Mouse (Mus musculus) megakaryocyte, embryonic 14.5 days (primary cell): ENCODE data around the gene Bahd1. TPM values are rescaled to one million over a fixed set of nuclear protein-coding genes. Genes with fewer than 3 reads are reported as not detected.

Source experiments
- H3K27me3 ChIP-seq: replicated peaks from 2 replicates; pipeline ENCODE3; 2012; ENCODE audit warnings: inconsistent platforms
- H3K36me3 ChIP-seq: replicated peaks from 2 replicates; pipeline ENCODE3; 2012; ENCODE audit warnings: low read length, inconsistent platforms, mixed read lengths
- H3K4me1 ChIP-seq: 2 replicates; pipeline ENCODE4 v1.6.1; 2012; ENCODE audit warnings: inconsistent platforms
- H3K4me3 ChIP-seq: replicated peaks from 2 replicates; pipeline ENCODE3; 2012; ENCODE audit warnings: moderate library complexity, mild to moderate bottlenecking, inconsistent platforms
- H3K9me3 ChIP-seq: 2 replicates; pipeline ENCODE4 v1.6.1; 2012; ENCODE audit warnings: inconsistent platforms
- FLI1 ChIP-seq: IDR thresholded peaks from 2 replicates; pipeline ENCODE4 v1.6.1; 2012; ENCODE audit warnings: low read length, inconsistent platforms, mixed read lengths
- GATA1 ChIP-seq: IDR thresholded peaks from 3 replicates; pipeline ENCODE4 v1.6.1; 2012; ENCODE audit warnings: mixed read lengths, low read length, inconsistent platforms, borderline replicate concordance
- polyA plus RNA-seq: library from polyadenylated mRNA; stranded (reverse); fragments of >175 nt; gene quantifications from 2 replicates; pipeline ENCODE4 v1.2.3, GENCODE M21; 2012; ENCODE audit warnings: low replicate concordance; ENCODE audit not compliant: insufficient read depth

Bahd1 gene
- 11.5 and 14.8 TPM in 2 replicates for polyA plus RNA-seq

GRCm38 (mm10) chr2:118899981-118900825 lies at the start of gene Bahd1:
Bahd1 (plus strand) TSS chr2:118900377.
- H3K36me3 ChIP-seq = no peaks in the 10 kb centered on the region
- H3K4me1 ChIP-seq = peaks cover 82% of the 10 kb centered on the region
- H3K4me3 ChIP-seq = peak within 1 kb of the TSS; percentile 95
- H3K27me3 ChIP-seq = peaks cover 92% of the 10 kb centered on the region
- TF ChIP-seq FLI1 (no peak), GATA1 (no peak)
- no peaks in the 10 kb centered on the region for H3K9me3 ChIP-seq

- Histone ChIP-seq H3K36me3 (no peaks in the 10 kb centered on the region), H3K4me1 (peaks cover 5% of the 10 kb centered on the region), H3K4me3 (no peak overlapping the region)
Measured at GRCm38 (mm10) chr2:118851756-118852155, 48.4 kb upstream of the Bahd1 start.

GRCm38 (mm10) chr2:118861454-118862339 lies 38.5 kb upstream of the Bahd1 start, which contains the start of gene Ivd:
Ivd (plus strand) TSS chr2:118861954.
- H3K4me3 ChIP-seq = peak within 1 kb of the TSS; percentile 92
- peaks cover 28% of the 10 kb centered on the region for H3K4me1 ChIP-seq
- no peaks in the 10 kb centered on the region for H3K36me3 ChIP-seq
- peaks cover 30% of the 10 kb centered on the region for H3K27me3 ChIP-seq
- H3K9me3 ChIP-seq = no peaks in the 10 kb centered on the region
- TF ChIP-seq FLI1 = no peak
- no peak for TF ChIP-seq GATA1

More at GRCm38 (mm10) chr2:118851756-118852155, 48.4 kb upstream of the Bahd1 start:
- H3K27me3 ChIP-seq = peaks cover 49% of the 10 kb centered on the region
- TF ChIP-seq FLI1 (no peak), GATA1 (no peak)
- no peaks in the 10 kb centered on the region for H3K9me3 ChIP-seq

GRCm38 (mm10) chr2:118862340-118862675 lies 37.9 kb upstream of the Bahd1 start:
- no peak for TF ChIP-seq GATA1
- no peak for TF ChIP-seq FLI1
- Histone ChIP-seq H3K27me3 (peaks cover 30% of the 10 kb centered on the region), H3K4me1 (peaks cover 28% of the 10 kb centered on the region), H3K4me3 (peak overlapping the region; percentile 92), H3K9me3 (no peaks in the 10 kb centered on the region), H3K36me3 (no peaks in the 10 kb centered on the region)

- no peak overlapping the region for H3K4me3 ChIP-seq
- H3K4me1 ChIP-seq = no peaks in the 10 kb centered on the region
- H3K36me3 ChIP-seq = peaks cover 16% of the 10 kb centered on the region
- TF ChIP-seq GATA1 (no peak), FLI1 (no peak)
- H3K9me3 ChIP-seq = no peaks in the 10 kb centered on the region
- H3K27me3 ChIP-seq = peaks cover 13% of the 10 kb centered on the region
Measured at GRCm38 (mm10) chr2:118870601-118871000, 29.6 kb upstream of the Bahd1 start.

- Histone ChIP-seq H3K4me1 (no peaks in the 10 kb centered on the region), H3K4me3 (no peak overlapping the region), H3K36me3 (peaks cover 16% of the 10 kb centered on the region), H3K27me3 (peaks cover 13% of the 10 kb centered on the region), H3K9me3 (no peaks in the 10 kb centered on the region)
- TF ChIP-seq FLI1 (no peak), GATA1 (no peak)
Measured at GRCm38 (mm10) chr2:118871032-118871431, 29.1 kb upstream of the Bahd1 start.

- peaks cover 21% of the 10 kb centered on the region for H3K36me3 ChIP-seq
- TF ChIP-seq GATA1 (no peak), FLI1 (no peak)
Measured at GRCm38 (mm10) chr2:118873018-118873417, 27.2 kb upstream of the Bahd1 start.

GRCm38 (mm10) chr2:118873890-118874430 lies 26.2 kb upstream of the Bahd1 start:
- H3K9me3 ChIP-seq = no peaks in the 10 kb centered on the region
- TF ChIP-seq GATA1 (no peak), FLI1 (no peak)
- H3K4me3 ChIP-seq = no peak overlapping the region
- peaks cover 21% of the 10 kb centered on the region for H3K36me3 ChIP-seq
- peaks cover 24% of the 10 kb centered on the region for H3K27me3 ChIP-seq
- no peaks in the 10 kb centered on the region for H3K4me1 ChIP-seq

More at GRCm38 (mm10) chr2:118873018-118873417, 27.2 kb upstream of the Bahd1 start:
- Histone ChIP-seq H3K9me3 (no peaks in the 10 kb centered on the region), H3K4me1 (no peaks in the 10 kb centered on the region), H3K27me3 (peaks cover 20% of the 10 kb centered on the region), H3K4me3 (no peak overlapping the region)

GRCm38 (mm10) chr2:118875316-118875715 lies 24.9 kb upstream of the Bahd1 start:
- Histone ChIP-seq H3K9me3 (no peaks in the 10 kb centered on the region), H3K27me3 (peaks cover 29% of the 10 kb centered on the region), H3K36me3 (peaks cover 19% of the 10 kb centered on the region), H3K4me1 (no peaks in the 10 kb centered on the region), H3K4me3 (no peak overlapping the region)
- TF ChIP-seq GATA1 (no peak), FLI1 (no peak)

GRCm38 (mm10) chr2:118876453-118876852 lies 23.7 kb upstream of the Bahd1 start:
- H3K4me1 ChIP-seq = no peaks in the 10 kb centered on the region
- H3K9me3 ChIP-seq = no peaks in the 10 kb centered on the region
- no peak overlapping the region for H3K4me3 ChIP-seq
- peaks cover 13% of the 10 kb centered on the region for H3K36me3 ChIP-seq
- peaks cover 37% of the 10 kb centered on the region for H3K27me3 ChIP-seq
- no peak for TF ChIP-seq FLI1
